Mouse (Mus musculus): Measurements from ENCODE around the gene Acvr1b. TPM values are rescaled to one million over a fixed set of nuclear protein-coding genes. Genes with fewer than 3 reads are reported as not detected.
A peak's percentile ranks its signal among the peaks of the same experiment; 100 is the strongest.

The Acvr1b gene
- polyA plus RNA-seq, 1 experiment from 2014 or later: 4.2 TPM

- H3K4me3 ChIP-seq (ENCODE audit: low read depth, low read length): no peak overlapping the region
- H3K27ac ChIP-seq (ENCODE audit: low read depth, low read length): no peak overlapping the region
- no peak overlapping the region for H3K9ac ChIP-seq (ENCODE audit: low read depth, low read length)
- ATAC-seq (replicated peaks; ENCODE audit: low FRiP score) (0 out of 2 replicates have a peak, but pooled peaks have one; percentile 20), DNase-seq (ENCODE audit: low spot score) (no peak)
- WGBS: 53% methylated on average over 7 of the region's 7 CpGs
- no peaks in the 10 kb centered on the region for H3K36me3 ChIP-seq (ENCODE audit: control insufficient read depth, insufficient read depth, low read length)
- H3K4me2 ChIP-seq: no peak overlapping the region
- no peaks in the 10 kb centered on the region for H3K9me3 ChIP-seq (ENCODE audit: control insufficient read depth, low read length)
- no peaks in the 10 kb centered on the region for H3K27me3 ChIP-seq (replicated peaks; ENCODE audit: control insufficient read depth, insufficient read depth, low read length)
- H3K4me1 ChIP-seq (replicated peaks; ENCODE audit: control insufficient read depth, insufficient read depth, low read length): peaks cover 12% of the 10 kb centered on the region
Measured at GRCm38 (mm10) chr15:101154700-101155616, 18.9 kb upstream of the Acvr1b start.

- DNase-seq (ENCODE audit: low spot score): no peak
- no peak overlapping the region for H3K9ac ChIP-seq (ENCODE audit: low read depth, low read length)
- H3K27ac ChIP-seq (ENCODE audit: low read depth, low read length): no peak overlapping the region
- no peak overlapping the region for H3K4me3 ChIP-seq (ENCODE audit: low read depth, low read length)
- no peaks in the 10 kb centered on the region for H3K9me3 ChIP-seq (ENCODE audit: control insufficient read depth, low read length)
- 11% methylated on average over 1 of the region's 1 CpGs for WGBS
- H3K4me2 ChIP-seq: peak overlapping the region; percentile 21; the same call in 1 of the 2 replicates
- no peaks in the 10 kb centered on the region; the same call in 1 of the 2 replicates for H3K27me3 ChIP-seq (replicated peaks; ENCODE audit: control insufficient read depth, insufficient read depth, low read length)
- no peak for ATAC-seq (replicated peaks; ENCODE audit: low FRiP score)
- peaks cover 14% of the 10 kb centered on the region for H3K4me1 ChIP-seq (replicated peaks; ENCODE audit: control insufficient read depth, insufficient read depth, low read length)
- H3K36me3 ChIP-seq (ENCODE audit: control insufficient read depth, insufficient read depth, low read length): no peaks in the 10 kb centered on the region
Measured at GRCm38 (mm10) chr15:101160128-101160527, 13.7 kb upstream of the Acvr1b start.

GRCm38 (mm10) chr15:101160591-101160990 lies 13.3 kb upstream of the Acvr1b start:
- H3K9ac ChIP-seq (ENCODE audit: low read depth, low read length): no peak overlapping the region
- H3K4me3 ChIP-seq (ENCODE audit: low read depth, low read length): no peak overlapping the region
- no peaks in the 10 kb centered on the region for H3K36me3 ChIP-seq (ENCODE audit: control insufficient read depth, insufficient read depth, low read length)
- no peak for ATAC-seq (replicated peaks; ENCODE audit: low FRiP score)
- WGBS: 42% methylated on average over 7 of the region's 7 CpGs
- DNase-seq (ENCODE audit: low spot score): no peak
- no peak overlapping the region for H3K27ac ChIP-seq (ENCODE audit: low read depth, low read length)
- H3K27me3 ChIP-seq (replicated peaks; ENCODE audit: control insufficient read depth, insufficient read depth, low read length): no peaks in the 10 kb centered on the region; the same call in 1 of the 2 replicates
- H3K9me3 ChIP-seq (ENCODE audit: control insufficient read depth, low read length): no peaks in the 10 kb centered on the region
- H3K4me1 ChIP-seq (replicated peaks; ENCODE audit: control insufficient read depth, insufficient read depth, low read length): peaks cover 14% of the 10 kb centered on the region
- no peak overlapping the region for H3K4me2 ChIP-seq

- ATAC-seq (replicated peaks; ENCODE audit: low FRiP score) (no peak), DNase-seq (ENCODE audit: low spot score) (no peak)
- Histone ChIP-seq H3K27ac (ENCODE audit: low read depth, low read length) (no peak overlapping the region), H3K9ac (ENCODE audit: low read depth, low read length) (no peak overlapping the region), H3K27me3 (replicated peaks; ENCODE audit: control insufficient read depth, insufficient read depth, low read length) (no peaks in the 10 kb centered on the region; the same call in 1 of the 2 replicates), H3K4me1 (replicated peaks; ENCODE audit: control insufficient read depth, insufficient read depth, low read length) (peaks cover 17% of the 10 kb centered on the region), H3K4me2 (no peak overlapping the region), H3K36me3 (ENCODE audit: control insufficient read depth, insufficient read depth, low read length) (no peaks in the 10 kb centered on the region), H3K9me3 (ENCODE audit: control insufficient read depth, low read length) (no peaks in the 10 kb centered on the region), H3K4me3 (ENCODE audit: low read depth, low read length) (no peak overlapping the region)
- WGBS: 83% methylated on average over 7 of the region's 7 CpGs
Measured at GRCm38 (mm10) chr15:101161534-101161933, 12.3 kb upstream of the Acvr1b start.

- Histone ChIP-seq H3K9ac (ENCODE audit: low read depth, low read length) (no peak overlapping the region), H3K27ac (ENCODE audit: low read depth, low read length) (no peak overlapping the region), H3K4me2 (no peak overlapping the region), H3K36me3 (ENCODE audit: control insufficient read depth, insufficient read depth, low read length) (no peaks in the 10 kb centered on the region), H3K9me3 (ENCODE audit: control insufficient read depth, low read length) (no peaks in the 10 kb centered on the region), H3K4me3 (ENCODE audit: low read depth, low read length) (no peak overlapping the region), H3K27me3 (replicated peaks; ENCODE audit: control insufficient read depth, insufficient read depth, low read length) (no peaks in the 10 kb centered on the region; the same call in 1 of the 2 replicates), H3K4me1 (replicated peaks; ENCODE audit: control insufficient read depth, insufficient read depth, low read length) (peaks cover 17% of the 10 kb centered on the region)
- WGBS: 55% methylated on average over 15 of the region's 15 CpGs
- DNase-seq (ENCODE audit: low spot score) (no peak), ATAC-seq (replicated peaks; ENCODE audit: low FRiP score) (no peak)
Measured at GRCm38 (mm10) chr15:101163056-101163458, 10.8 kb upstream of the Acvr1b start.

- Histone ChIP-seq H3K4me2 (no peak overlapping the region), H3K4me3 (ENCODE audit: low read depth, low read length) (no peak overlapping the region), H3K27me3 (replicated peaks; ENCODE audit: control insufficient read depth, insufficient read depth, low read length) (no peaks in the 10 kb centered on the region; the same call in 1 of the 2 replicates), H3K9ac (ENCODE audit: low read depth, low read length) (no peak overlapping the region), H3K4me1 (replicated peaks; ENCODE audit: control insufficient read depth, insufficient read depth, low read length) (peaks cover 18% of the 10 kb centered on the region), H3K9me3 (ENCODE audit: control insufficient read depth, low read length) (no peaks in the 10 kb centered on the region), H3K27ac (ENCODE audit: low read depth, low read length) (no peak overlapping the region), H3K36me3 (ENCODE audit: control insufficient read depth, insufficient read depth, low read length) (no peaks in the 10 kb centered on the region)
- WGBS: 42% methylated on average over 5 of the region's 5 CpGs
- DNase-seq (ENCODE audit: low spot score) (no peak), ATAC-seq (replicated peaks; ENCODE audit: low FRiP score) (no peak)
Measured at GRCm38 (mm10) chr15:101163854-101164253, 10.0 kb upstream of the Acvr1b start.

GRCm38 (mm10) chr15:101164291-101164690 lies 9.6 kb upstream of the Acvr1b start:
- Histone ChIP-seq H3K27me3 (replicated peaks; ENCODE audit: control insufficient read depth, insufficient read depth, low read length) (no peaks in the 10 kb centered on the region; the same call in 1 of the 2 replicates), H3K9me3 (ENCODE audit: control insufficient read depth, low read length) (no peaks in the 10 kb centered on the region), H3K4me2 (no peak overlapping the region), H3K4me3 (ENCODE audit: low read depth, low read length) (no peak overlapping the region), H3K4me1 (replicated peaks; ENCODE audit: control insufficient read depth, insufficient read depth, low read length) (peaks cover 23% of the 10 kb centered on the region), H3K9ac (ENCODE audit: low read depth, low read length) (no peak overlapping the region), H3K27ac (ENCODE audit: low read depth, low read length) (no peak overlapping the region), H3K36me3 (ENCODE audit: control insufficient read depth, insufficient read depth, low read length) (no peaks in the 10 kb centered on the region)
- ATAC-seq (replicated peaks; ENCODE audit: low FRiP score) (no peak), DNase-seq (ENCODE audit: low spot score) (no peak)
- 68% methylated on average over 5 of the region's 5 CpGs for WGBS

- ATAC-seq (replicated peaks; ENCODE audit: low FRiP score): no peak
Measured at GRCm38 (mm10) chr15:101165658-101166437, 8.0 kb upstream of the Acvr1b start.

More at GRCm38 (mm10) chr15:101165658-101166437, 8.0 kb upstream of the Acvr1b start:
- no peak overlapping the region for H3K27ac ChIP-seq (ENCODE audit: low read depth, low read length)
- H3K4me2 ChIP-seq: no peak overlapping the region
- WGBS: 46% methylated on average over 16 of the region's 16 CpGs
- H3K4me3 ChIP-seq (ENCODE audit: low read depth, low read length): no peak overlapping the region
- H3K9me3 ChIP-seq (ENCODE audit: control insufficient read depth, low read length): no peaks in the 10 kb centered on the region
- no peaks in the 10 kb centered on the region; the same call in 1 of the 2 replicates for H3K27me3 ChIP-seq (replicated peaks; ENCODE audit: control insufficient read depth, insufficient read depth, low read length)
- H3K9ac ChIP-seq (ENCODE audit: low read depth, low read length): no peak overlapping the region
- H3K4me1 ChIP-seq (replicated peaks; ENCODE audit: control insufficient read depth, insufficient read depth, low read length): peaks cover 34% of the 10 kb centered on the region
- no peaks in the 10 kb centered on the region for H3K36me3 ChIP-seq (ENCODE audit: control insufficient read depth, insufficient read depth, low read length)
- no peak for DNase-seq (ENCODE audit: low spot score)

Data from liver, embryonic 11.5 days (tissue).